Mouse (Mus musculus) hindbrain, embryonic 16.5 days (tissue): ENCODE measurements around the gene Sccpdh. TPM values are rescaled to one million over a fixed set of nuclear protein-coding genes. Genes with fewer than 3 reads are reported as not detected.
"Not testable (repeated sequence)": the region's sequence is repeated elsewhere in the genome, so short reads cannot be mapped to it uniquely, and the experiment has no call there.

Experiments
- ATAC-seq: fragments of 200-750 bp; cut with Nextera tagmentation; 2 replicates; pipeline ENCODE4 v1.8.0; 2017; ENCODE audit warnings: moderate TSS enrichment, moderate library complexity
- H3K27ac ChIP-seq: fragments of 300-500 bp; sonication (generic); 2 replicates; pipeline ENCODE4 v1.5.1; 2014; ENCODE audit warnings: low read depth, mild to moderate bottlenecking, control low read depth, low read length, moderate library complexity
- H3K27me3 ChIP-seq: fragments of 300-500 bp; sonication (generic); replicated peaks from 2 replicates; pipeline ENCODE4 v1.6.1; 2014; ENCODE audit warnings: low read length; ENCODE audit not compliant: control insufficient read depth, insufficient read depth
- H3K36me3 ChIP-seq: fragments of 300-500 bp; sonication (generic); 2 replicates; pipeline ENCODE4 v1.6.1; 2014; ENCODE audit warnings: mild to moderate bottlenecking, low read length, moderate library complexity, mixed read lengths; ENCODE audit not compliant: control insufficient read depth, insufficient read depth
- H3K4me1 ChIP-seq: fragments of 300-500 bp; sonication (generic); 2 replicates; pipeline ENCODE4 v1.6.1; 2014; ENCODE audit warnings: low read depth, low read length; ENCODE audit not compliant: control insufficient read depth, insufficient read depth
- H3K4me2 ChIP-seq: fragments of 300-500 bp; sonication (generic); 2 replicates; pipeline ENCODE4 v1.6.1; 2014; ENCODE audit warnings: mild to moderate bottlenecking, low read length, control low read depth, moderate library complexity
- H3K4me3 ChIP-seq: fragments of 300-500 bp; sonication (generic); 2 replicates; pipeline ENCODE4 v1.5.1; 2014; ENCODE audit warnings: mild to moderate bottlenecking, low read length, control low read depth, moderate library complexity
- H3K9ac ChIP-seq: fragments of 300-500 bp; sonication (generic); 2 replicates; pipeline ENCODE4 v1.6.1; 2014; ENCODE audit warnings: low read depth, mild to moderate bottlenecking, control low read depth, low read length, moderate library complexity
- H3K9me3 ChIP-seq: fragments of 300-500 bp; sonication (generic); 2 replicates; pipeline ENCODE4 v1.6.1; 2014; ENCODE audit warnings: mild to moderate bottlenecking, low read length, moderate library complexity; ENCODE audit not compliant: control insufficient read depth
- WGBS: fragments of 180-500 bp; shearing (Covaris S2); extraction: QIAGEN DNeasy Blood & Tissue Kit; methylation state at CpG from one replicate; pipeline ENCODE4 v1.1.7; 2014; 5-methylcytosine and 5-hydroxymethylcytosine counted together
- polyA plus RNA-seq: library from polyadenylated mRNA; unstranded; fragments of >200 nt; fragmentation: Nextera tagmentation; extraction: Ambion mirVana; gene quantifications from 2 replicates; pipeline ENCODE4 v1.2.1, GENCODE M21; 2015

Sccpdh gene
- polyA plus RNA-seq, 1 experiment from 2014 or later = 191 TPM

DNA sequence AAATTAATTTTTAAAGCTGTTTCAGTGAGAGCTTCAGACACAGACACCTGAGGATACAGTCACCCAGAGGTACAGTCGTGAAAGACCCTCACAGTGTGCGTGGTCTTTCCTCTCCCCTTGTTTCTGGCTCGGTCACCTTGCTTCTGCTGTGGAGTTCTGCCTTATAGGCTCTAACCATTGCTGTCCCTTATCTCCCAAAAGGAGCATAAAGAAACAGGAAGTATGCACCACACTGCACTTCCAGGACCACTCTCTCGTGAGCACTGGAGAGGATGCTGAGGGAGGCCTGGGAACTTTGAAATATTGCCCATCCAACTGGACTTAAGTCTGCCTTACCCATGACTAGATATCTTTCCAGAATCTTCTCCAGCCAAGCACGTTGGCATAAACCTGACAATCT lies 42.7 kb downstream of the Sccpdh start:
- no peak overlapping the region for H3K27ac ChIP-seq
- H3K4me1 ChIP-seq = no peaks in the 10 kb centered on the region
- no peaks in the 10 kb centered on the region for H3K9me3 ChIP-seq
- H3K4me2 ChIP-seq = no peak overlapping the region
- H3K27me3 ChIP-seq = no peaks in the 10 kb centered on the region
- H3K36me3 ChIP-seq = no peaks in the 10 kb centered on the region
- H3K4me3 ChIP-seq = no peak overlapping the region
- 89% methylated on average over 5 of the region's 5 CpGs for WGBS
- H3K9ac ChIP-seq = no peak overlapping the region
- ATAC-seq = no peak

DNA sequence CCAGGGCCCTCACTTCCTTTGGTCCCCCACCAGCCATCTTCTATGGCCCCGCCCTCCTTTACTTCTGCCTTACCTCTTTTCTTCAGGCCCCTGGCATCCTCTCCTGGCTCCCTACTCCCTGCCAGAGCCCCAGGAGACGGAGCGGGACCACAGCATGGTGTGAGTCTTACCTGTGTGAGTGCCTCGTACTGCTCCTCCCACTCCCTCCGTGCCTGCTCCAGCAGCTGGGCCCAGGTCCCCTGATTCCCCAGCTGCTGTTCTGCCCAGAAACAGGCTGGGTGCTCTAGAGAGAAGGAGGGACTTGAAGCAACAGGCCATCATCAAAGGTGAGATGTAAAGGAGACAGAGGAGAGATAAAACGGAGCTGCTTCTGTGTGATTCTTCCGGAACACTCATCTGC lies 44.6 kb downstream of the Sccpdh start:
- no peaks in the 10 kb centered on the region for H3K4me1 ChIP-seq
- no peaks in the 10 kb centered on the region for H3K9me3 ChIP-seq
- H3K9ac ChIP-seq = no peak overlapping the region
- no peak overlapping the region for H3K4me3 ChIP-seq
- H3K36me3 ChIP-seq = no peaks in the 10 kb centered on the region
- WGBS = 81% methylated on average over 7 of the region's 7 CpGs
- no peak for ATAC-seq
- no peaks in the 10 kb centered on the region for H3K27me3 ChIP-seq
- no peak overlapping the region for H3K4me2 ChIP-seq
- H3K27ac ChIP-seq = no peak overlapping the region

DNA sequence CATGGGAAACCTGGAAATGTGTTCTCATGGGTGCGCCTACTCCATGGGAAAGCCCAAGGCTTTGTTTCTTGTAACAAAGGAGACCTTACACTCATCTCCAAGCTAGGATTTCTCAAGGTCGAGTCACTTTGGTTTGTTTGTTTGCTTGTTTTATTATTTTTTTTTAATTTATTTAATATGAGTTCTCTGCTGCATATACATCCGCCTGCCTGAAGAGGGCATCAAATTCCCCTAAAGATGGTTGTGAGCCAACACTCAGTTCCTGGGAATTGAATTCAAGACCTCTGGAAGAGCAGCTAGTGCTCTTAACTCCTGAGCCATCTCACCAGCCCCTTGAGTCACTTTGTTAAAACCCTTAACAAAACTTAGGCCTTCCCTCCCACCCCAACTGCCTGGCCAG lies 45.4 kb downstream of the Sccpdh start:
- H3K36me3 ChIP-seq = no peaks in the 10 kb centered on the region
- no peak overlapping the region for H3K4me2 ChIP-seq
- H3K27me3 ChIP-seq = no peaks in the 10 kb centered on the region
- no peaks in the 10 kb centered on the region for H3K4me1 ChIP-seq
- H3K9me3 ChIP-seq = no peaks in the 10 kb centered on the region
- no peak overlapping the region for H3K4me3 ChIP-seq
- H3K27ac ChIP-seq = no peak overlapping the region
- no peak overlapping the region for H3K9ac ChIP-seq
- WGBS = 87% methylated on average over 3 of the region's 3 CpGs
- ATAC-seq = no peak

DNA sequence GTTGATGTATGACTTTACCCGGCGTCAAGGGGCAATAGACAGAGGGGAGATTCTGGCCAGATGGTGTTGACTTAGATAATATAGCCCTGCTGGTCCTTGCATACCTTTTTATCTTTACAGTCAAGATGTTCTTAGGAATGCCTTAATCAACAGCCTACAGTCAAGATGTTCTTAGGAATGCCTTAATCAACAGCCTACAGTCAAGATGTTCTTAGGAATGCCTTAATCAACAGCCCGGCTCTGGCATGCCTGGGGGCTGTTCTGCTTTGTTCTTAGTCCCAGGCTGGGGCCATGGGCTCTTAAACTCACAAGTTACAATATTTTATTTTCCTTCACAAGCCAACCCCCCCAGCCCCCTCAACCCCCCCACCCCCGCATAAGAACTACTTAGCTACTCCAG lies 47.3 kb downstream of the Sccpdh start:
- not testable (repeated sequence) for ATAC-seq, H3K4me1 ChIP-seq, H3K27me3 ChIP-seq, H3K9me3 ChIP-seq, H3K27ac ChIP-seq, H3K4me2 ChIP-seq, H3K9ac ChIP-seq, H3K4me3 ChIP-seq, H3K36me3 ChIP-seq
- 99% methylated on average over 4 of the region's 4 CpGs for WGBS

DNA sequence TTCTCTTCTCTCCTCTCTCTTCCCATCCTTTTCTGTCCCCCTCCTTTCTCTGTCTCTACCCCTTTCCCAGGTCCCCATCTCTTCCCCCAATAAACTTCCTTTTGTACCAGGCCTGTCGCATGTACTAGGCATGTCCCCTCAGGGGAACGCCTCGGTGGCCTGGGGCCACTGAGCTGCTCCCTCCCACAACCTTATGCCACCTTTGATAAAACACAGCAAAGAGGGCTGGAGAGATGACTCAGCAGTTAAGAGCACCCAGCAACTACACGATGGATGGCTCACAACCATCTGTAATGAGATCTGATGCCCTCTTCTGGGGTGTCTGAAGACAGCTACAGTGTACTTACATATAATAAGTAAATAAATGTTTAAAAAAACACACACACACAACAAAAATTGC lies 47.8 kb downstream of the Sccpdh start:
- ATAC-seq = no peak
- H3K36me3 ChIP-seq = no peaks in the 10 kb centered on the region
- H3K27me3 ChIP-seq = no peaks in the 10 kb centered on the region
- WGBS = 91% methylated on average over 4 of the region's 4 CpGs
- H3K27ac ChIP-seq = no peak overlapping the region
- no peak overlapping the region for H3K4me3 ChIP-seq
- no peak overlapping the region for H3K4me2 ChIP-seq
- no peak overlapping the region for H3K9ac ChIP-seq
- no peaks in the 10 kb centered on the region for H3K9me3 ChIP-seq
- H3K4me1 ChIP-seq = no peaks in the 10 kb centered on the region

GRCm38 (mm10) chr1:179722811-179723469 lies 54.9 kb downstream of the Sccpdh start:
- WGBS = 72% methylated on average over 8 of the region's 8 CpGs
- no peaks in the 10 kb centered on the region for H3K9me3 ChIP-seq

DNA sequence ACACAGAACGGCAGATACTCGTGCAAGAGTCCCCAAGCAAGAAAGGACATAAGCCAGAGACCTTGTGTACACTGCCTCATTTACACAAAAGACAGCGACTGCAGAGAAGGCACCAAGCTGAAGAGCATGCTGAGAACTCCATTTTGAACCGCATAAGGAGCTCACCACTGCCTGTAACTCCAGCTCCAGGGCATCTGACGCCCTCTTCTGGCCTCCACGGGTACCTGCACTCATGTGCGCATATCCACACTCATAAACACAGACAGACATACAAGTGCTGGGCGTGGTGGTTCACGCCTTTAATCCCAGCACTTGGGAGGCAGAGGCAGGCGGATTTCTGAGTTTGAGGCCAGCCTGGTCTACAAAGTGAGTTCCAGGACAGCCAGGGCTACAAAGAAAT lies 60.7 kb downstream of the Sccpdh start:
- no peaks in the 10 kb centered on the region for H3K27me3 ChIP-seq
- no peak for ATAC-seq
- H3K4me1 ChIP-seq = no peaks in the 10 kb centered on the region
- no peak overlapping the region for H3K27ac ChIP-seq
- no peak overlapping the region for H3K4me2 ChIP-seq
- no peak overlapping the region for H3K4me3 ChIP-seq
- H3K9ac ChIP-seq = no peak overlapping the region
- H3K9me3 ChIP-seq = no peaks in the 10 kb centered on the region
- no peaks in the 10 kb centered on the region for H3K36me3 ChIP-seq
- WGBS = 92% methylated on average over 10 of the region's 10 CpGs

More at GRCm38 (mm10) chr1:179722811-179723469, 54.9 kb downstream of the Sccpdh start:
- no peak overlapping the region for H3K27ac ChIP-seq
- H3K4me3 ChIP-seq = no peak overlapping the region
- H3K9ac ChIP-seq = no peak overlapping the region
- H3K27me3 ChIP-seq = no peaks in the 10 kb centered on the region
- no peaks in the 10 kb centered on the region for H3K4me1 ChIP-seq
- no peak overlapping the region for H3K4me2 ChIP-seq
- ATAC-seq = no peak
- H3K36me3 ChIP-seq = no peaks in the 10 kb centered on the region

GRCm38 (mm10) chr1:179731391-179731790 lies 63.4 kb downstream of the Sccpdh start:
- Histone ChIP-seq H3K27ac (no peak overlapping the region), H3K9me3 (no peaks in the 10 kb centered on the region), H3K4me3 (no peak overlapping the region), H3K4me2 (no peak overlapping the region), H3K9ac (no peak overlapping the region), H3K36me3 (no peaks in the 10 kb centered on the region), H3K4me1 (no peaks in the 10 kb centered on the region), H3K27me3 (no peaks in the 10 kb centered on the region)
- 88% methylated on average over 3 of the region's 3 CpGs for whole genome bisulfite sequencing
- ATAC-seq = no peak

GRCm38 (mm10) chr1:179734500-179735474 lies 66.8 kb downstream of the Sccpdh start:
- H3K9me3 ChIP-seq = no peaks in the 10 kb centered on the region
- no peaks in the 10 kb centered on the region for H3K4me1 ChIP-seq
- H3K4me2 ChIP-seq = 0 out of 2 replicates have a peak overlapping the region, but pooled peaks have one; percentile 13
- H3K9ac ChIP-seq = no peak overlapping the region
- no peak overlapping the region for H3K4me3 ChIP-seq
- WGBS = 38% methylated on average over 15 of the region's 15 CpGs
- no peak overlapping the region for H3K27ac ChIP-seq
- 0 out of 2 replicates have a peak, but pooled peaks have one; percentile 54 for ATAC-seq
- H3K36me3 ChIP-seq = no peaks in the 10 kb centered on the region
- no peaks in the 10 kb centered on the region for H3K27me3 ChIP-seq
